Comparison of ENCODE assay signal across 7 mouse cellular contexts in the genomic region with DNA sequence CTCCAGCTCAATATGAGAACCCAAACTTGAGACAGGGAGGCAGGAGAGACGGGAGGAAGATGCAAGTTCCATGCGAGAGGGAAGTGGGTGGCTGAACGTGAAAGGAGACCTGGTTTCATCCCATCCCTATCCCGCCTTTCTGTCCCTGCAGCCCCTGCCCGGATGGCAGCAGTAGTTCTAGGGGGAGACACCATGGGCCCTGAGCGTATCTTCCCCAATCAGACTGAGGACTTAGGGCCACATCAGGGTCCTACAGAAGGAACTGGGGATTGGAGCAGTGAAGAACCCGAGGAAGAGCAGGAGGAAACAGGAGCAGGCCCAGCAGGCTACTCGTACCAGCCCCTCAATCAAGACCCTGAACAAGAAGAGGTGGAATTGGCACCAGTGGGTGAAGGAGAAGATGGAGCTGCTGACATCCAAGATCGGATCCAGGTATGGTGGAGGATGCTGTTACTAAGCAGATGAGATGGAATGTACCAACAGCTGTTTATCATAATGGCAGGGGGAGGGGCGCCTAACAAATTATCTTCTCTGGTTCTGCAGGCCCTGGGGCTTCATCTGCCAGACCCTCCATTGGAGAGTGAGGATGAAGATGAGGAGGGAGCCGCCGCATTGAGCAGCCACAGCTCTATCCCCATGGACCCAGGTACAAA. TPM values are rescaled to one million over a fixed set of nuclear protein-coding genes. Genes with fewer than 3 reads are reported as not detected.
DNase-seq lines count a peak whose midpoint lies in the region; ATAC-seq and TF ChIP-seq lines count a peak whose summit lies in the region.

No protein-coding gene starts in this region.

- H3K4me2 ChIP-seq in lung, embryonic 16.5 days (ENCODE audit: low read depth, low read length) = peak overlapping the region; percentile 88

- peak overlapping the region; percentile 62; the same call in 1 of the 2 replicates for H3K27ac ChIP-seq in lung, embryonic 16.5 days (ENCODE audit: low read length)
- H3K27ac ChIP-seq in embryonic fibroblast, embryonic 13.5 days (ENCODE audit: insufficient read depth, low read length) = no peak overlapping the region
- H3K27ac ChIP-seq in limb, embryonic 10.5 days = peak overlapping the region; percentile 92
- H3K27ac ChIP-seq in small intestine, adult 2 months (ENCODE audit: insufficient read depth, low read depth, low read length) = peak overlapping the region; percentile 7; the same call in 1 of the 2 replicates

- H3K36me3 ChIP-seq in lung, embryonic 16.5 days (ENCODE audit: control insufficient read depth, insufficient read depth, low read length) = peaks cover 42% of the 10 kb centered on the region
- peaks cover 65% of the 10 kb centered on the region for H3K36me3 ChIP-seq in limb, embryonic 10.5 days
- H3K36me3 ChIP-seq in small intestine, adult 2 months (ENCODE audit: control insufficient read depth, insufficient read depth, low read length) = peaks cover 46% of the 10 kb centered on the region

- peaks cover 21% of the 10 kb centered on the region for H3K4me1 ChIP-seq in lung, embryonic 16.5 days (replicated peaks; ENCODE audit: control insufficient read depth, insufficient read depth, low read length)
- no peaks in the 10 kb centered on the region for H3K4me1 ChIP-seq in embryonic fibroblast, embryonic 13.5 days (ENCODE audit: control insufficient read depth, insufficient read depth, low read length)
- H3K4me1 ChIP-seq in limb, embryonic 10.5 days = peaks cover 39% of the 10 kb centered on the region
- H3K4me1 ChIP-seq in small intestine, adult 2 months (ENCODE audit: control insufficient read depth, insufficient read depth, insufficient read length, low read length) = peaks cover 13% of the 10 kb centered on the region

- no peaks in the 10 kb centered on the region for H3K9me3 ChIP-seq in lung, embryonic 16.5 days (ENCODE audit: control insufficient read depth, low read length)
- no peaks in the 10 kb centered on the region for H3K9me3 ChIP-seq in limb, embryonic 10.5 days (replicated peaks)

- H3K9ac ChIP-seq in lung, embryonic 16.5 days (ENCODE audit: low read length) = peak overlapping the region; percentile 73

- 22% methylated on average over 12 of the region's 12 CpGs for WGBS in lung, embryonic 16.5 days
- 29% methylated on average over 12 of the region's 12 CpGs for whole genome bisulfite sequencing in limb, embryonic 10.5 days
- WGBS in small intestine, adult 2 months = 28% methylated on average over 12 of the region's 12 CpGs

- no peak for DNase-seq in lung, postnatal 14 days
- peak; percentile 41 for DNase-seq in limb, embryonic 10.5 days (ENCODE audit: low spot score)
- no peak for DNase-seq in left cerebral cortex, adult 8-10 months (ENCODE audit: low spot score in 2 of 2)
- no peak for DNase-seq in yolk sac, embryonic 10.5 days (ENCODE audit: low spot score)

- no peaks in the 10 kb centered on the region for H3K27me3 ChIP-seq in lung, embryonic 16.5 days (ENCODE audit: control insufficient read depth, insufficient read depth, low read depth, low read length)
- no peaks in the 10 kb centered on the region for H3K27me3 ChIP-seq in limb, embryonic 10.5 days (ENCODE audit: low read depth, poor library complexity, severe bottlenecking)
- H3K27me3 ChIP-seq in small intestine, adult 2 months (ENCODE audit: control insufficient read depth, insufficient read depth, low read length) = no peaks in the 10 kb centered on the region

- TF ChIP-seq POLR2A in embryonic fibroblast, embryonic 13.5 days (IDR thresholded peaks at IDR 0.05; ENCODE audit: low read depth, low read length) = no peak
- TF ChIP-seq POLR2A in small intestine, adult 2 months (IDR thresholded peaks at IDR 0.05; ENCODE audit: low read depth, low read length) = no peak

- H3K4me3 ChIP-seq in lung, embryonic 16.5 days (ENCODE audit: low read length) = peak overlapping the region; percentile 71
- H3K4me3 ChIP-seq in embryonic fibroblast, embryonic 13.5 days (ENCODE audit: insufficient read depth, low read length) = peak overlapping the region; percentile 58
- H3K4me3 ChIP-seq in limb, embryonic 10.5 days = peak overlapping the region; percentile 92
- peak overlapping the region; percentile 78 for H3K4me3 ChIP-seq in small intestine, adult 2 months (ENCODE audit: low read depth, low read length)

- no peak for TF ChIP-seq CTCF in embryonic fibroblast, embryonic 13.5 days (IDR thresholded peaks at IDR 0.05; ENCODE audit: borderline replicate concordance, insufficient read depth, low read length)
- no peak for TF ChIP-seq CTCF in small intestine, adult 2 months (IDR thresholded peaks at IDR 0.05; ENCODE audit: extremely low read depth, insufficient read length, insufficient replicate concordance, low read depth, low read length)

- no peak for ATAC-seq in lung, embryonic 16.5 days (ENCODE audit: low read depth)

RNA-seq across cellular contexts. Expression of gene Klhdc3, which starts 0.9 kb away (rescaled TPM):
- polyA plus RNA-seq in lung, embryonic 16.5 days (2015; fragmentation: Nextera tagmentation; extraction: Ambion mirVana) = 115 TPM in 2 replicates
- 54.6 and 62.1 TPM in 2 replicates for polyA plus RNA-seq in embryonic fibroblast, embryonic 13.5 days (2011; ENCODE audit: insufficient read length, low read depth, missing spikeins)
- 143 and 150 TPM in 2 replicates for polyA plus RNA-seq in limb, embryonic 10.5 days (2016; fragmentation: Nextera tagmentation; extraction: Ambion mirVana)
- polyA plus RNA-seq in small intestine, adult 2 months (2012; rRNA removed) = 48.3 and 99.3 TPM in 2 replicates
- 100 to 1,000 TPM; 175 to 193 (median 189) TPM for total RNA-seq in left cerebral cortex, adult 8-10 months (2022)

RNA-seq across cellular contexts. Expression of gene Mea1, which starts 3.0 kb away (rescaled TPM):
- 129 and 137 TPM in 2 replicates for polyA plus RNA-seq in lung, embryonic 16.5 days (2015; fragmentation: Nextera tagmentation; extraction: Ambion mirVana)
- 111 and 122 TPM in 2 replicates for polyA plus RNA-seq in embryonic fibroblast, embryonic 13.5 days (2011; ENCODE audit: insufficient read length, low read depth, missing spikeins)
- 143 and 145 TPM in 2 replicates for polyA plus RNA-seq in limb, embryonic 10.5 days (2016; fragmentation: Nextera tagmentation; extraction: Ambion mirVana)
- polyA plus RNA-seq in small intestine, adult 2 months (2012; rRNA removed) = 38.9 and 52.7 TPM in 2 replicates
- 100 to 1,000 TPM; 108 to 117 (median 113) TPM for total RNA-seq in left cerebral cortex, adult 8-10 months (2022)

RNA-seq across cellular contexts. Expression of gene Rrp36, which starts 7.4 kb away (rescaled TPM):
- polyA plus RNA-seq in lung, embryonic 16.5 days (2015; fragmentation: Nextera tagmentation; extraction: Ambion mirVana) = 51.4 and 51.6 TPM in 2 replicates
- polyA plus RNA-seq in embryonic fibroblast, embryonic 13.5 days (2011; ENCODE audit: insufficient read length, low read depth, missing spikeins) = 29.9 and 32.3 TPM in 2 replicates
- 70.8 and 72.5 TPM in 2 replicates for polyA plus RNA-seq in limb, embryonic 10.5 days (2016; fragmentation: Nextera tagmentation; extraction: Ambion mirVana)
- 30.8 and 47.4 TPM in 2 replicates for polyA plus RNA-seq in small intestine, adult 2 months (2012; rRNA removed)
- total RNA-seq in left cerebral cortex, adult 8-10 months (2022) = 10 to 100 TPM; 16.6 to 19.3 (median 17.9) TPM

RNA-seq across cellular contexts. Expression of gene Ppp2r5d, which starts 23.3 kb away (rescaled TPM):
- polyA plus RNA-seq in lung, embryonic 16.5 days (2015; fragmentation: Nextera tagmentation; extraction: Ambion mirVana) = 90.7 and 94.7 TPM in 2 replicates
- polyA plus RNA-seq in embryonic fibroblast, embryonic 13.5 days (2011; ENCODE audit: insufficient read length, low read depth, missing spikeins) = 57.6 and 72.1 TPM in 2 replicates
- 152 and 160 TPM in 2 replicates for polyA plus RNA-seq in limb, embryonic 10.5 days (2016; fragmentation: Nextera tagmentation; extraction: Ambion mirVana)
- polyA plus RNA-seq in small intestine, adult 2 months (2012; rRNA removed) = 32.4 and 150 TPM in 2 replicates
- 10 to 100 TPM; 90.0 to 95.9 (median 92.0) TPM for total RNA-seq in left cerebral cortex, adult 8-10 months (2022)

RNA-seq across cellular contexts. Expression of gene Pex6, which starts 29.7 kb away (rescaled TPM):
- 22.1 and 24.2 TPM in 2 replicates for polyA plus RNA-seq in lung, embryonic 16.5 days (2015; fragmentation: Nextera tagmentation; extraction: Ambion mirVana)
- 11.1 and 13.1 TPM in 2 replicates for polyA plus RNA-seq in embryonic fibroblast, embryonic 13.5 days (2011; ENCODE audit: insufficient read length, low read depth, missing spikeins)
- 24.6 and 26.9 TPM in 2 replicates for polyA plus RNA-seq in limb, embryonic 10.5 days (2016; fragmentation: Nextera tagmentation; extraction: Ambion mirVana)
- polyA plus RNA-seq in small intestine, adult 2 months (2012; rRNA removed) = 40.1 and 74.9 TPM in 2 replicates
- 10 to 100 TPM; 43.0 to 46.5 (median 45.4) TPM for total RNA-seq in left cerebral cortex, adult 8-10 months (2022)
